Mouse (Mus musculus): Measurements from ENCODE around the gene Map7d3. TPM values are rescaled to one million over a fixed set of nuclear protein-coding genes. Genes with fewer than 3 reads are reported as not detected.

The Map7d3 gene
- polyA plus RNA-seq, 1 experiment from 2014 or later: 2.1 TPM

DNA sequence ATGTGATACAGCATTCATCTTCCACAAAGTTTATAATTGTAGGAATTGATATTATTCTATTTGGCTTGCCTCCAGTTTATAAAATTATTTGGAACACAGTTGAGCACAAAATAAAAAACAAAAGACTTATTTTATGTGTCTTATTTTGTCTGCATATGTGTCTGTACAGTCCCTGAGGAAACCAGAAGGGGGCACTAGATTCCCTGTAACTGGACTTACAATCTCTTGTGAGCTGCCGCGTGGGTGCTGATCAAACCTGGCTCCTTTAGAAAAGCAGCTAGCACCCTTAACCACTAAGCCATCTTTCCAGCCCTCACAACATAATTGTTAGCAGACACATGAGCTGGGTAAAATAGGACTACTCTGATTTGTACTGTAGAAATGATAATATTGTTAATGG is 66.5 kb downstream of the Map7d3 start:
- H3K27me3 ChIP-seq (ENCODE audit: control insufficient read depth, insufficient read depth, low read length): no peaks in the 10 kb centered on the region
- no peak overlapping the region for H3K9ac ChIP-seq (ENCODE audit: low read length)
- no peak for ATAC-seq (ENCODE audit: insufficient number of reproducible peaks, insufficient read depth, low FRiP score, low read depth)
- peaks cover 5% of the 10 kb centered on the region; the same call in 1 of the 2 replicates for H3K36me3 ChIP-seq (ENCODE audit: control insufficient read depth, insufficient read depth, low read length)
- H3K4me1 ChIP-seq (ENCODE audit: control insufficient read depth in 2 of 2, insufficient read depth in 2 of 2, low read length in 2 of 2): peaks cover 0 to 5% of the 10 kb centered on the region in 2 experiments; a peak in 2 of 4 replicates
- H3K9me3 ChIP-seq (ENCODE audit: control insufficient read depth, low read length): no peaks in the 10 kb centered on the region
- H3K27ac ChIP-seq (replicated peaks in 1 of 2; ENCODE audit: control insufficient read depth in 1 of 2, insufficient read depth in 1 of 2, low read depth in 2 of 2, low read length in 2 of 2): no peak overlapping the region
- no peak overlapping the region for H3K4me3 ChIP-seq (ENCODE audit: control insufficient read depth in 1 of 2, insufficient read depth in 1 of 2, low read depth in 1 of 2, low read length in 2 of 2)
- no peak overlapping the region for H3K4me2 ChIP-seq (ENCODE audit: low read length)
- 42% methylated on average over 2 of the region's 2 CpGs for WGBS

DNA sequence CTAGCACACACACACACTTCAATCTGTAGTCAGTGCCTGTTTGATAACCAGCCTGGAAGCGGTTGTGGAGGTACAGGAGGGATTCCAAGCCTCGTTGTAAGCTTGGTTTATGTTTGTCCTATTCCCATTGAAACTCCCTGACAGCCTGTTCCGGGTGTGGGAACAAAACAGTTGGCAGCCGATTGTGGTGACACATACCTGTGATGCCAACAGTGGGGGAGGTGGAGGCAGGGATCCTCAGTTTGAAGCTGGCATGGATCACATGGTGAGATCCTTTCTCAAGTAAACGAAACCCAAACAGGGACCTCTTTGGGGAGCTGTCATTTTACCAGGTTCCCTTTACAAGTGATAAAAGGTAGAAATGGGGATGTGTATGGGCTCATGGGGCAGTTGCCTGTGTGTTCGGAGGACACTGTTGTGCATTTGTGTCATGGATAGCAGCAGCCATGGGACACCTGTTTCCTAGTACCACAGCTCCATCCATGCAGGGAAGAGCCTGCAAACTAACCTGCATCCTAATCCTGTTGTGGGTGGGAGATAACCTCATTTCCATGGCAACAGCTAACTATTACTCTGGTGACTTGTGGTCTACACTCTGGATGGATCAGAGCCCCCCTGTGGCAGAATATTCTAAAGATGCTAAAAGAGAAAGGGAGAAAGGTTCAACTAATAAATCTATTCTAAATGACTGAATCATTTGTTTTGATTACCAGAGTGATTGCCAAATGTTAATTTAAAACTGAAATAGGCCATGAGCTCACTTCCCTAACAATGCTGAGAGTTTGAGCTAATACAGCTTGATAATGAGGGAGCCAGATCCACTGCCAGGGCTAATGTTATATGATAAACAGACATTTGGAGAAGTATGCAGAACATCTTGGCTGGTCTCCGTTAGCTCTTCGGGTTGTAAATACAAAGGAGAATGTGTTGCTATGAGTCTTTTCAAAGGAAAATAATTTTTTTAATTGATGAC is 68.5 kb downstream of the Map7d3 start:
- H3K4me1 ChIP-seq (ENCODE audit: control insufficient read depth in 2 of 2, insufficient read depth in 2 of 2, low read length in 2 of 2): peaks cover 0 to 5% of the 10 kb centered on the region in 2 experiments; a peak in 2 of 4 replicates
- no peak overlapping the region for H3K4me2 ChIP-seq (ENCODE audit: low read length)
- ATAC-seq (ENCODE audit: insufficient number of reproducible peaks, insufficient read depth, low FRiP score, low read depth): no peak
- no peaks in the 10 kb centered on the region for H3K27me3 ChIP-seq (ENCODE audit: control insufficient read depth, insufficient read depth, low read length)
- no peaks in the 10 kb centered on the region for H3K9me3 ChIP-seq (ENCODE audit: control insufficient read depth, low read length)
- H3K9ac ChIP-seq (ENCODE audit: low read length): no peak overlapping the region
- H3K27ac ChIP-seq (replicated peaks in 1 of 2; ENCODE audit: control insufficient read depth in 1 of 2, insufficient read depth in 1 of 2, low read depth in 2 of 2, low read length in 2 of 2): no peak overlapping the region
- H3K36me3 ChIP-seq (ENCODE audit: control insufficient read depth, insufficient read depth, low read length): peaks cover 5% of the 10 kb centered on the region; the same call in 1 of the 2 replicates
- H3K4me3 ChIP-seq (ENCODE audit: control insufficient read depth in 1 of 2, insufficient read depth in 1 of 2, low read depth in 1 of 2, low read length in 2 of 2): no peak overlapping the region
- WGBS: 68% methylated on average over 8 of the region's 8 CpGs

DNA sequence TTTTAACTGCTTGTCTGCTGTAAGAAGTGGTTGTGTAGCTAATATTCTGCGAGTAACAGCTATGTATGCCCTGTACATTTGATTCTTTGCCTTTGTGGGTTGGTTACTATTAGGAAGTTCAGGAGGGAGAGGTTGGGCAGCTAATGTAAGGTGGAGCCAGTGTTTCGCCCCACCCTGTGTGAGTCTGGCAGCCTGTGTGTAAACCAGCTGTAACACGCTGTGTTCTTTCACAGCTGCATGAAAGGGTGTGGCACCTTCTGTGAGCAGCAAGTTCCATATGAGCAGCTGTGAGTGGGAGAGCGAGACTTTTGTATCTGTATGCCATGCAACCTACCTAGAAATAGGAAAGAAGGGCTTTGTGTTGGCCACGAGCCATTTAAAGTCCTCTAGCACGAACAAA is 70.0 kb downstream of the Map7d3 start:
- ATAC-seq (ENCODE audit: insufficient number of reproducible peaks, insufficient read depth, low FRiP score, low read depth): no peak
- Histone ChIP-seq H3K36me3 (ENCODE audit: control insufficient read depth, insufficient read depth, low read length) (peaks cover 5% of the 10 kb centered on the region; the same call in 1 of the 2 replicates), H3K4me2 (ENCODE audit: low read length) (no peak overlapping the region), H3K27me3 (ENCODE audit: control insufficient read depth, insufficient read depth, low read length) (no peaks in the 10 kb centered on the region), H3K27ac (replicated peaks in 1 of 2; ENCODE audit: control insufficient read depth in 1 of 2, insufficient read depth in 1 of 2, low read depth in 2 of 2, low read length in 2 of 2) (no peak overlapping the region), H3K4me1 (ENCODE audit: control insufficient read depth in 2 of 2, insufficient read depth in 2 of 2, low read length in 2 of 2) (peaks cover 0 to 5% of the 10 kb centered on the region in 2 experiments; a peak in 2 of 4 replicates), H3K9ac (ENCODE audit: low read length) (no peak overlapping the region), H3K9me3 (ENCODE audit: control insufficient read depth, low read length) (no peaks in the 10 kb centered on the region), H3K4me3 (ENCODE audit: control insufficient read depth in 1 of 2, insufficient read depth in 1 of 2, low read depth in 1 of 2, low read length in 2 of 2) (no peak overlapping the region)
- WGBS: 64% methylated on average over 6 of the region's 6 CpGs

DNA sequence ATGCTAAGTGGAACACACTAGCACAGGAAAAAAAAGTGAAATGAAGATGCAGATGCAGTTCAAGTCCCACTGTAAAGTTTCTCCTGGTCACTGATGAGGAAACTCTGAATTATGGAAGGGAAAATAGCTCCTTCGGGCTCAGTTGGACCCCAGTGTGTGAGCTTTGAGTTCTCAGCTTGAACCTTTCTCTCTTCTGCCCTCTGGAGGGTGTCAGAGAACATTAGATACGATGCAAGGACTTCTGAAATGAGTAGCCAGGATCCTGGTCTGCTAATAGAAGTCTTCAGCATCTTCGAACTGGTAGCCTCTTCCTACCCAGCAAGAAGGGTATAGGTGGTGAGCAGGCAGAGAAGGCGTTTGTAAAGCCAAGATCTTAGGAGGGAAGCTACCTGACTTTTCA is 70.6 kb downstream of the Map7d3 start:
- no peak overlapping the region for H3K4me2 ChIP-seq (ENCODE audit: low read length)
- H3K27me3 ChIP-seq (ENCODE audit: control insufficient read depth, insufficient read depth, low read length): no peaks in the 10 kb centered on the region
- peaks cover 0 to 5% of the 10 kb centered on the region in 2 experiments; a peak in 2 of 4 replicates for H3K4me1 ChIP-seq (ENCODE audit: control insufficient read depth in 2 of 2, insufficient read depth in 2 of 2, low read length in 2 of 2)
- no peak overlapping the region for H3K4me3 ChIP-seq (ENCODE audit: control insufficient read depth in 1 of 2, insufficient read depth in 1 of 2, low read depth in 1 of 2, low read length in 2 of 2)
- H3K9ac ChIP-seq (ENCODE audit: low read length): no peak overlapping the region
- peaks cover 5% of the 10 kb centered on the region; the same call in 1 of the 2 replicates for H3K36me3 ChIP-seq (ENCODE audit: control insufficient read depth, insufficient read depth, low read length)
- no peak for ATAC-seq (ENCODE audit: insufficient number of reproducible peaks, insufficient read depth, low FRiP score, low read depth)
- no peaks in the 10 kb centered on the region for H3K9me3 ChIP-seq (ENCODE audit: control insufficient read depth, low read length)
- WGBS: 52% methylated on average over 4 of the region's 4 CpGs
- no peak overlapping the region for H3K27ac ChIP-seq (replicated peaks in 1 of 2; ENCODE audit: control insufficient read depth in 1 of 2, insufficient read depth in 1 of 2, low read depth in 2 of 2, low read length in 2 of 2)

Other genes starting within 250 kb of the Map7d3 start
- gene Mmgt1, start 224.3 kb downstream of the Map7d3 start, polyA plus RNA-seq (2014; fragmentation: Nextera tagmentation; extraction: Ambion mirVana): 27.5 and 29.1 TPM in 2 replicates
- 5.0 and 6.5 TPM in 2 replicates for gene Slc9a6, start 212.6 kb downstream of the Map7d3 start, polyA plus RNA-seq (2014; fragmentation: Nextera tagmentation; extraction: Ambion mirVana)
- gene Fhl1, start 90.5 kb downstream of the Map7d3 start, polyA plus RNA-seq (2014; fragmentation: Nextera tagmentation; extraction: Ambion mirVana): 203 and 211 TPM in 2 replicates
- gene Adgrg4, start 47.8 kb upstream of the Map7d3 start, polyA plus RNA-seq (2014; fragmentation: Nextera tagmentation; extraction: Ambion mirVana): not detected in 2 replicates
- not detected in 2 replicates for gene Brs3, start 220.7 kb upstream of the Map7d3 start, polyA plus RNA-seq (2014; fragmentation: Nextera tagmentation; extraction: Ambion mirVana)
- 66.5 and 66.6 TPM in 2 replicates for gene Htatsf1, start 231.3 kb upstream of the Map7d3 start, polyA plus RNA-seq (2014; fragmentation: Nextera tagmentation; extraction: Ambion mirVana)